Mouse (Mus musculus) adrenal gland, postnatal 4 days (tissue): ENCODE data around the gene Kcnk18. TPM values are rescaled to one million over a fixed set of nuclear protein-coding genes. Genes with fewer than 3 reads are reported as not detected.

Experiments used
- DNase-seq, 2 experiments: peaks; one replicate each; pipeline ENCODE4 v3.0.0; 2021 to 2022; ENCODE audit warnings: low spot score in 2 of 2, mixed read lengths in 2 of 2
- long read RNA-seq, 2 experiments: library from polyadenylated mRNA; stranded (forward); transcript quantifications; one replicate each; pipeline ENCODE4 v2.0.0; 2021
- total RNA-seq, 2 experiments: library from RNA; stranded (reverse); gene quantifications; 2 replicates each; pipeline ENCODE4 v1.2.3; 2021

Kcnk18 gene
- total RNA-seq: not detected
- long read RNA-seq, experiment 1: 0 reads
- long read RNA-seq, experiment 2: 0 reads

- no peak for DNase-seq
Measured at GRCm38 (mm10) chr19:59218991-59219390, at the start of gene Kcnk18. Kcnk18 (plus strand) TSS chr19:59219214.

GRCm38 (mm10) chr19:59169936-59170765, 48.9 kb upstream of the Kcnk18 start, which contains the start of gene Vax1:
Vax1 (minus strand) TSS chr19:59170056.
- DNase-seq: no peak

GRCm38 (mm10) chr19:59170766-59171095, 48.3 kb upstream of the Kcnk18 start:
- no peak for DNase-seq

GRCm38 (mm10) chr19:59171151-59171870, 47.7 kb upstream of the Kcnk18 start:
- no peak for DNase-seq

GRCm38 (mm10) chr19:59171871-59172245, 47.2 kb upstream of the Kcnk18 start:
- DNase-seq: no peak

GRCm38 (mm10) chr19:59172781-59173180, 46.2 kb upstream of the Kcnk18 start:
- DNase-seq: no peak

- no peak for DNase-seq
Measured at GRCm38 (mm10) chr19:59173341-59174015, 45.5 kb upstream of the Kcnk18 start.

GRCm38 (mm10) chr19:59184000-59184399, 35.0 kb upstream of the Kcnk18 start:
- DNase-seq: no peak

- no peak for DNase-seq
Measured at GRCm38 (mm10) chr19:59188981-59189380, 30.0 kb upstream of the Kcnk18 start.

GRCm38 (mm10) chr19:59190431-59191122, 28.4 kb upstream of the Kcnk18 start:
- no peak for DNase-seq

- DNase-seq: no peak
Measured at GRCm38 (mm10) chr19:59191123-59191505, 27.9 kb upstream of the Kcnk18 start.

GRCm38 (mm10) chr19:59192491-59192890, 26.5 kb upstream of the Kcnk18 start:
- no peak for DNase-seq

- no peak for DNase-seq
Measured at GRCm38 (mm10) chr19:59193456-59193855, 25.6 kb upstream of the Kcnk18 start.

- DNase-seq: no peak
Measured at GRCm38 (mm10) chr19:59193986-59194820, 24.8 kb upstream of the Kcnk18 start.

GRCm38 (mm10) chr19:59195181-59195770, 23.7 kb upstream of the Kcnk18 start:
- no peak for DNase-seq

- DNase-seq: peak in 1 of 2 experiments; percentile 34
Measured at GRCm38 (mm10) chr19:59196111-59196666, 22.8 kb upstream of the Kcnk18 start.

GRCm38 (mm10) chr19:59198161-59198560, 20.9 kb upstream of the Kcnk18 start:
- DNase-seq: peak; percentile 46 to 48

- DNase-seq: peak; percentile 37 to 38
Measured at GRCm38 (mm10) chr19:59208475-59208874, 10.5 kb upstream of the Kcnk18 start.

GRCm38 (mm10) chr19:59208986-59209385, 10.0 kb upstream of the Kcnk18 start:
- DNase-seq: no peak

GRCm38 (mm10) chr19:59216891-59217290, 2.1 kb upstream of the Kcnk18 start:
- no peak for DNase-seq
